Mouse (Mus musculus) CH12.LX (cell line): Measurements from ENCODE around the gene Gas2l1. TPM values are rescaled to one million over a fixed set of nuclear protein-coding genes. Genes with fewer than 3 reads are reported as not detected.
A peak's percentile ranks its signal among the peaks of the same experiment; 100 is the strongest.

Source experiments
- DNase-seq: peaks from one replicate; pipeline ENCODE4 v3.0.0-alpha.2; 2013; ENCODE audit errors: extremely low read depth
- H3K27ac ChIP-seq: 2 replicates; pipeline ENCODE4 v1.5.1; 2012; ENCODE audit warnings: low read depth, mild to moderate bottlenecking, control low read depth, moderate library complexity; ENCODE audit not compliant: insufficient read depth
- H3K27me3 ChIP-seq: replicated peaks from 2 replicates; pipeline ENCODE3; 2012; ENCODE audit warnings: inconsistent platforms
- H3K36me3 ChIP-seq, 2 experiments: replicated peaks in 1 of 2; 2 replicates each; pipeline versions ENCODE3 to v1.6.1; 2012; ENCODE audit warnings: inconsistent platforms in 1 of 2, low read length in 1 of 2, mild to moderate bottlenecking in 1 of 2, mixed read lengths in 1 of 2, moderate library complexity in 1 of 2; ENCODE audit not compliant: control insufficient read depth in 1 of 2, insufficient read depth in 1 of 2
- H3K4me1 ChIP-seq, 2 experiments: 2 replicates each; pipeline ENCODE4 v1.6.1; 2012; ENCODE audit warnings: inconsistent platforms in 1 of 2, moderate library complexity in 1 of 2; ENCODE audit not compliant: insufficient read depth in 2 of 2, control insufficient read depth in 1 of 2
- H3K4me2 ChIP-seq: 2 replicates; pipeline ENCODE4 v1.6.1; 2012; ENCODE audit warnings: low read depth, mild to moderate bottlenecking, control low read depth; ENCODE audit not compliant: poor library complexity, insufficient read depth, severe bottlenecking
- H3K4me3 ChIP-seq, 3 experiments: fragments of 150-350 bp in 1 of 3; sonication (generic) in 1 of 3; replicated peaks in 1 of 3; 2 replicates each; pipeline versions ENCODE3 to v1.5.1; 2011 to 2012; ENCODE audit warnings: low read depth in 2 of 3, low read length in 2 of 3, mild to moderate bottlenecking in 2 of 3, moderate library complexity in 2 of 3, control low read depth in 1 of 3, improper control_type of control experiment in 1 of 3, inconsistent platforms in 1 of 3, mixed read lengths in 1 of 3; ENCODE audit not compliant: poor library complexity in 1 of 3
- H3K79me2 ChIP-seq: replicated peaks from 2 replicates; pipeline ENCODE4 v1.6.1; 2012; ENCODE audit warnings: mild to moderate bottlenecking, moderate library complexity; ENCODE audit not compliant: control insufficient read depth, poor library complexity, insufficient read depth, severe bottlenecking; ENCODE audit errors: extremely low read depth
- H3K9ac ChIP-seq: 2 replicates; pipeline ENCODE4 v1.6.1; 2012; ENCODE audit warnings: low read depth, mild to moderate bottlenecking, control low read depth, moderate library complexity; ENCODE audit not compliant: insufficient read depth
- H3K9me3 ChIP-seq: replicated peaks from 2 replicates; pipeline ENCODE3; 2012; ENCODE audit warnings: low read length, inconsistent platforms, mixed read lengths
- BHLHE40 ChIP-seq: IDR thresholded peaks from 2 replicates; pipeline ENCODE4 v1.6.1; 2011; ENCODE audit warnings: mild to moderate bottlenecking, low read depth, low read length, improper control_type of control experiment
- CHD1 ChIP-seq: IDR thresholded peaks from 2 replicates; pipeline ENCODE4 v1.6.1; 2012; ENCODE audit warnings: low read depth, low read length, improper control_type of control experiment, inconsistent platforms
- CHD2 ChIP-seq: IDR thresholded peaks from 2 replicates; pipeline ENCODE4 v1.6.1; 2011; ENCODE audit warnings: low read length, improper control_type of control experiment
- CTCF ChIP-seq, 2 experiments: IDR thresholded peaks in 1 of 2; conservative IDR thresholded peaks in 1 of 2; 2 replicates each; pipeline ENCODE4 v1.5.1; 2011 to 2012; ENCODE audit warnings: low read depth in 2 of 2, low read length in 2 of 2, improper control_type of control experiment in 1 of 2, inconsistent platforms in 1 of 2, mild to moderate bottlenecking in 1 of 2, moderate library complexity in 1 of 2
- E2F4 ChIP-seq: IDR thresholded peaks from 2 replicates; pipeline ENCODE4 v1.6.1; 2011; ENCODE audit warnings: low read depth, low read length, improper control_type of control experiment; ENCODE audit not compliant: insufficient replicate concordance
- ELF1 ChIP-seq: IDR thresholded peaks from 2 replicates; pipeline ENCODE4 v1.6.1; 2014; ENCODE audit warnings: low read depth, mild to moderate bottlenecking, inconsistent platforms, low read length, improper control_type of control experiment
- EP300 ChIP-seq: IDR thresholded peaks from 2 replicates; pipeline ENCODE4 v1.6.1; 2011; ENCODE audit warnings: low read length, improper control_type of control experiment
- ETS1 ChIP-seq: conservative IDR thresholded peaks from 2 replicates; pipeline ENCODE4 v1.6.1; 2012; ENCODE audit warnings: low read depth, mild to moderate bottlenecking, inconsistent platforms, low read length, improper control_type of control experiment, moderate library complexity
- GABPA ChIP-seq: IDR thresholded peaks from 2 replicates; pipeline ENCODE4 v1.6.1; 2012; ENCODE audit warnings: low read depth, low read length, improper control_type of control experiment, inconsistent platforms; ENCODE audit not compliant: insufficient replicate concordance
- HCFC1 ChIP-seq: IDR thresholded peaks from 2 replicates; pipeline ENCODE4 v1.6.1; 2012; ENCODE audit warnings: low read depth, mild to moderate bottlenecking, inconsistent platforms, low read length, improper control_type of control experiment
- IRF4 ChIP-seq: IDR thresholded peaks from 2 replicates; pipeline ENCODE4 v1.6.1; 2014; ENCODE audit warnings: low read depth, mild to moderate bottlenecking, inconsistent platforms, low read length, improper control_type of control experiment
- JUN ChIP-seq: IDR thresholded peaks from 2 replicates; pipeline ENCODE4 v1.6.1; 2011; ENCODE audit warnings: low read depth, mild to moderate bottlenecking, low read length, improper control_type of control experiment, moderate library complexity; ENCODE audit not compliant: insufficient read depth
- JUND ChIP-seq: conservative IDR thresholded peaks from 2 replicates; pipeline ENCODE4 v1.6.1; 2011; ENCODE audit warnings: low read depth, low read length, improper control_type of control experiment
- KAT2A ChIP-seq: IDR thresholded peaks from 2 replicates; pipeline ENCODE4 v1.6.1; 2012; ENCODE audit warnings: low read length, improper control_type of control experiment, inconsistent platforms; ENCODE audit not compliant: insufficient replicate concordance
- MAFK ChIP-seq: IDR thresholded peaks from 2 replicates; pipeline ENCODE4 v1.6.1; 2011; ENCODE audit warnings: low read length, improper control_type of control experiment; ENCODE audit not compliant: insufficient replicate concordance
- MAX ChIP-seq: IDR thresholded peaks from 2 replicates; pipeline ENCODE4 v1.6.1; 2011; ENCODE audit warnings: low read length, improper control_type of control experiment
- MAZ ChIP-seq: IDR thresholded peaks from 2 replicates; pipeline ENCODE4 v1.6.1; 2012; ENCODE audit warnings: low read depth, mild to moderate bottlenecking, inconsistent platforms, low read length, improper control_type of control experiment, moderate library complexity
- MEF2A ChIP-seq: IDR thresholded peaks from 2 replicates; pipeline ENCODE4 v1.6.1; 2014; ENCODE audit warnings: low read depth, mild to moderate bottlenecking, inconsistent platforms, low read length, improper control_type of control experiment, borderline replicate concordance
- MXI1 ChIP-seq: IDR thresholded peaks from 2 replicates; pipeline ENCODE4 v1.6.1; 2011; ENCODE audit warnings: mild to moderate bottlenecking, low read depth, low read length, improper control_type of control experiment
- MYC ChIP-seq: IDR thresholded peaks from 2 replicates; pipeline ENCODE4 v1.6.1; 2011; ENCODE audit warnings: low read depth, mild to moderate bottlenecking, improper control_type of control experiment, low read length
- NELFE ChIP-seq: IDR thresholded peaks from 2 replicates; pipeline ENCODE4 v1.6.1; 2011; ENCODE audit warnings: low read depth, low read length, improper control_type of control experiment
- NRF1 ChIP-seq: IDR thresholded peaks from 2 replicates; pipeline ENCODE4 v1.6.1; 2014; ENCODE audit warnings: low read depth, mild to moderate bottlenecking, inconsistent platforms, low read length, improper control_type of control experiment, moderate library complexity
- PAX5 ChIP-seq: IDR thresholded peaks from 2 replicates; pipeline ENCODE4 v1.6.1; 2012; ENCODE audit warnings: low read length, inconsistent platforms, mixed read lengths
- POLR2A ChIP-seq: IDR thresholded peaks from 2 replicates; pipeline ENCODE4 v1.6.1; 2011; ENCODE audit warnings: low read depth, mild to moderate bottlenecking, improper control_type of control experiment, low read length
- POLR2AphosphoS2 ChIP-seq: IDR thresholded peaks from 2 replicates; pipeline ENCODE4 v1.6.1; 2011; ENCODE audit warnings: low read depth, low read length, improper control_type of control experiment
- RAD21 ChIP-seq: IDR thresholded peaks from 2 replicates; pipeline ENCODE4 v1.6.1; 2011; ENCODE audit warnings: low read depth, mild to moderate bottlenecking, low read length, improper control_type of control experiment, moderate library complexity
- RCOR1 ChIP-seq: conservative IDR thresholded peaks from 2 replicates; pipeline ENCODE4 v1.6.1; 2012; ENCODE audit warnings: low read depth, mild to moderate bottlenecking, inconsistent platforms, low read length, improper control_type of control experiment
- SIN3A ChIP-seq: IDR thresholded peaks from 2 replicates; pipeline ENCODE4 v1.6.1; 2012; ENCODE audit warnings: low read length, improper control_type of control experiment, inconsistent platforms
- SMC3 ChIP-seq: IDR thresholded peaks from 2 replicates; pipeline ENCODE4 v1.6.1; 2011; ENCODE audit warnings: low read depth, low read length, improper control_type of control experiment
- TBP ChIP-seq: conservative IDR thresholded peaks from 2 replicates; pipeline ENCODE4 v1.6.1; 2011; ENCODE audit warnings: low read depth, low read length, improper control_type of control experiment
- UBTF ChIP-seq: IDR thresholded peaks from 2 replicates; pipeline ENCODE4 v1.6.1; 2012; ENCODE audit warnings: low read depth, mild to moderate bottlenecking, inconsistent platforms, low read length, improper control_type of control experiment, moderate library complexity
- USF1 ChIP-seq: IDR thresholded peaks from 2 replicates; pipeline ENCODE4 v1.6.1; 2014; ENCODE audit warnings: low read depth, mild to moderate bottlenecking, inconsistent platforms, low read length, improper control_type of control experiment
- USF2 ChIP-seq: conservative IDR thresholded peaks from 2 replicates; pipeline ENCODE4 v1.6.1; 2011; ENCODE audit warnings: low read depth, low read length, improper control_type of control experiment
- ZC3H11A ChIP-seq: IDR thresholded peaks from 2 replicates; pipeline ENCODE4 v1.6.1; 2012; ENCODE audit warnings: low read depth, mild to moderate bottlenecking, inconsistent platforms, low read length, improper control_type of control experiment
- ZKSCAN1 ChIP-seq: IDR thresholded peaks from 2 replicates; pipeline ENCODE4 v1.6.1; 2012; ENCODE audit warnings: low read depth, inconsistent platforms, low read length, improper control_type of control experiment, borderline replicate concordance
- ZMIZ1 ChIP-seq: IDR thresholded peaks from 2 replicates; pipeline ENCODE4 v1.6.1; 2012; ENCODE audit warnings: low read depth, mild to moderate bottlenecking, inconsistent platforms, low read length, improper control_type of control experiment
- ZNF384 ChIP-seq: IDR thresholded peaks from 2 replicates; pipeline ENCODE4 v1.6.1; 2012; ENCODE audit warnings: low read depth, low read length, improper control_type of control experiment, inconsistent platforms
- dilution Hi-C: fragments of 300-500 bp; cut with MboI; formaldehyde crosslinking; loops from 2 replicates; pipeline ENCODE4 v1.14.3; 2020; ENCODE audit warnings: low sequenced_read_pairs; ENCODE audit not compliant: extremely low pct_unique_long_range_greater_than_20kb, extremely low pct_ligation_motif_present
- in situ Hi-C: fragments of 300-500 bp; cut with MboI; formaldehyde crosslinking; loops from 3 replicates; pipeline ENCODE4 v1.14.3; 2019; ENCODE audit warnings: low sequenced_read_pairs, low pct_ligation_motif_present, low pct_unique_long_range_greater_than_20kb, mixed read lengths
- polyA plus RNA-seq: library from polyadenylated mRNA; unstranded; fragments of >175 nt; gene quantifications from 2 replicates; pipeline ENCODE4 v1.2.1, GENCODE M21; 2012; ENCODE audit warnings: low read depth; ENCODE audit not compliant: insufficient read length
- total RNA-seq, 2 experiments: library from RNA; depleted of rRNA; stranded (reverse); fragments of 300-350 nt in 1 of 2; fragments of >200 nt in 1 of 2; gene quantifications; 2 replicates each; pipeline ENCODE4 v1.2.3; 2012 to 2014

The Gas2l1 gene
- total and polyA plus RNA-seq, 3 experiments: 3.3 to 12.5 (median 8.8) TPM

- H3K36me3 ChIP-seq: peaks cover 0 to 13% of the 10 kb centered on the region in 2 experiments
- in situ Hi-C loops (no loop called here), dilution Hi-C loops (no loop called here)
- H3K4me1 ChIP-seq: peaks cover 30 to 65% of the 10 kb centered on the region in 2 experiments
- H3K27me3 ChIP-seq: peaks cover 9% of the 10 kb centered on the region
- peak overlapping the region in 1 of 3 experiments; percentile 57 for H3K4me3 ChIP-seq
- DNase-seq: peak; percentile 80
- H3K9ac ChIP-seq: peak overlapping the region; percentile 42
- no peaks in the 10 kb centered on the region for H3K9me3 ChIP-seq
- H3K4me2 ChIP-seq: peak overlapping the region; percentile 92
- H3K79me2 ChIP-seq: no peaks in the 10 kb centered on the region
- peak overlapping the region; percentile 72 for H3K27ac ChIP-seq
- TF ChIP-seq CHD1: no peak
- no peak for TF ChIP-seq ZC3H11A
- no peak for TF ChIP-seq ZKSCAN1
- TF ChIP-seq NELFE: no peak
- peak; percentile 43; the same call in 1 of the 2 replicates for TF ChIP-seq MAZ
- no peak for TF ChIP-seq TBP
- no peak for TF ChIP-seq ETS1
- TF ChIP-seq USF2: no peak
- 0 out of 2 replicates have a peak, but pooled peaks have one; percentile 7 for TF ChIP-seq MEF2A
- TF ChIP-seq CTCF (conservative IDR thresholded peaks at IDR 0.05 in 1 of 2, IDR thresholded peaks at IDR 0.05 in 1 of 2; ENCODE audit: low read depth in 2 of 2, low read length in 2 of 2): peak in 1 of 2 experiments; percentile 30; a peak in 1 of 4 replicates
- peak; percentile 13 for TF ChIP-seq MYC
- TF ChIP-seq MAX: peak; percentile 68
- TF ChIP-seq IRF4: peak; percentile 91
- no peak; the same call in 1 of the 2 replicates for TF ChIP-seq SMC3
- TF ChIP-seq MAFK: no peak
- TF ChIP-seq MXI1: peak; percentile 43; the same call in 1 of the 2 replicates
- TF ChIP-seq POLR2AphosphoS2: no peak
- TF ChIP-seq JUN: no peak; the same call in 1 of the 2 replicates
- TF ChIP-seq NRF1: no peak
- no peak for TF ChIP-seq USF1
- TF ChIP-seq RAD21: no peak; the same call in 1 of the 2 replicates
- TF ChIP-seq RCOR1: no peak
- no peak for TF ChIP-seq GABPA
- TF ChIP-seq CHD2: peak; percentile 93
- TF ChIP-seq KAT2A: no peak
- peak; percentile 52 for TF ChIP-seq POLR2A
- peak; percentile 62; the same call in 1 of the 2 replicates for TF ChIP-seq EP300
- TF ChIP-seq ZMIZ1: no peak
- peak; percentile 70 for TF ChIP-seq SIN3A
- TF ChIP-seq ELF1: no peak; the same call in 1 of the 2 replicates
- TF ChIP-seq JUND: no peak
- TF ChIP-seq ZNF384: 0 out of 2 replicates have a peak, but pooled peaks have one; percentile 16
- no peak for TF ChIP-seq E2F4
- 0 out of 2 replicates have a peak, but pooled peaks have one; percentile 31 for TF ChIP-seq BHLHE40
- TF ChIP-seq HCFC1: peak; percentile 10; the same call in 1 of the 2 replicates
- no peak for TF ChIP-seq PAX5
- peak; percentile 71; the same call in 1 of the 2 replicates for TF ChIP-seq UBTF
Observed at GRCm38 (mm10) chr11:5055945-5056938, 8.9 kb downstream of the Gas2l1 start.
